Mouse (Mus musculus): ENCODE data around the gene Klf7.
A peak's percentile ranks its signal among the peaks of the same experiment; 100 is the strongest.

Klf7 gene

GRCm38 (mm10) chr1:64104665-64105064 lies 17.4 kb downstream of the Klf7 start:
- DNase-seq, result no peak

GRCm38 (mm10) chr1:64101331-64101730 lies 20.8 kb downstream of the Klf7 start:
- DNase-seq, result no peak

GRCm38 (mm10) chr1:64098800-64099199 lies 23.3 kb downstream of the Klf7 start:
- no peak for DNase-seq

- DNase-seq, result no peak
These were observed 24.3 kb downstream of the Klf7 start for GRCm38 (mm10) chr1:64097640-64098287.

- peak in 1 of 2 experiments; percentile 18 for DNase-seq
These were observed 29.1 kb downstream of the Klf7 start for GRCm38 (mm10) chr1:64093018-64093417.

GRCm38 (mm10) chr1:64091591-64091990 lies 30.5 kb downstream of the Klf7 start:
- no peak for DNase-seq

GRCm38 (mm10) chr1:64090566-64090965 lies 31.5 kb downstream of the Klf7 start:
- no peak for DNase-seq

- DNase-seq, result no peak
These were observed 32.4 kb downstream of the Klf7 start for GRCm38 (mm10) chr1:64089691-64090090.

- no peak for DNase-seq
These were observed 33.3 kb downstream of the Klf7 start for GRCm38 (mm10) chr1:64088604-64089320.

- peak; percentile 27 to 64 for DNase-seq
These were observed 34.2 kb downstream of the Klf7 start for GRCm38 (mm10) chr1:64087657-64088603.

- DNase-seq, result no peak
These were observed 36.2 kb downstream of the Klf7 start for GRCm38 (mm10) chr1:64085875-64086274.

GRCm38 (mm10) chr1:64085361-64085760 lies 36.7 kb downstream of the Klf7 start:
- peak in 1 of 2 experiments; percentile 17 for DNase-seq

GRCm38 (mm10) chr1:64084706-64085105 lies 37.4 kb downstream of the Klf7 start:
- DNase-seq, result no peak

GRCm38 (mm10) chr1:64081791-64082190 lies 40.3 kb downstream of the Klf7 start:
- no peak for DNase-seq

- no peak for DNase-seq
These were observed 40.9 kb downstream of the Klf7 start for GRCm38 (mm10) chr1:64081217-64081616.

- DNase-seq, result no peak
These were observed 41.8 kb downstream of the Klf7 start for GRCm38 (mm10) chr1:64080263-64080662.

GRCm38 (mm10) chr1:64078747-64079211 lies 43.3 kb downstream of the Klf7 start:
- DNase-seq, result no peak

- DNase-seq, result peak; percentile 19 to 28
These were observed 43.9 kb downstream of the Klf7 start for GRCm38 (mm10) chr1:64078011-64078746.

- no peak for DNase-seq
These were observed 48.0 kb downstream of the Klf7 start for GRCm38 (mm10) chr1:64074051-64074450.

- no peak for DNase-seq
These were observed 51.1 kb downstream of the Klf7 start for GRCm38 (mm10) chr1:64070947-64071346.

- no peak for DNase-seq
These were observed 55.5 kb downstream of the Klf7 start for GRCm38 (mm10) chr1:64066320-64067254.
